Mouse (Mus musculus): Measurements from ENCODE around the gene Polk. TPM values are rescaled to one million over a fixed set of nuclear protein-coding genes. Genes with fewer than 3 reads are reported as not detected.
A peak's percentile ranks its signal among the peaks of the same experiment; 100 is the strongest.

The Polk gene
- total RNA-seq, 1 experiment from 2014 or later, result 12.3 TPM

- ATAC-seq (ENCODE audit: extremely low read depth, insufficient number of reproducible peaks, low FRiP score, poor library complexity, severe bottlenecking), result no peak
These were observed 8.6 kb downstream of the Polk start for GRCm38 (mm10) chr13:96533742-96534141.

GRCm38 (mm10) chr13:96532176-96532575 lies 10.2 kb downstream of the Polk start:
- no peak for ATAC-seq (ENCODE audit: extremely low read depth, insufficient number of reproducible peaks, low FRiP score, poor library complexity, severe bottlenecking)

- ATAC-seq (ENCODE audit: extremely low read depth, insufficient number of reproducible peaks, low FRiP score, poor library complexity, severe bottlenecking), result no peak
These were observed 12.3 kb downstream of the Polk start for GRCm38 (mm10) chr13:96530064-96530463.

GRCm38 (mm10) chr13:96529542-96529941 lies 12.8 kb downstream of the Polk start:
- ATAC-seq (ENCODE audit: extremely low read depth, insufficient number of reproducible peaks, low FRiP score, poor library complexity, severe bottlenecking), result no peak

GRCm38 (mm10) chr13:96528776-96529175 lies 13.6 kb downstream of the Polk start:
- no peak for ATAC-seq (ENCODE audit: extremely low read depth, insufficient number of reproducible peaks, low FRiP score, poor library complexity, severe bottlenecking)

GRCm38 (mm10) chr13:96527856-96528255 lies 14.5 kb downstream of the Polk start:
- no peak for ATAC-seq (ENCODE audit: extremely low read depth, insufficient number of reproducible peaks, low FRiP score, poor library complexity, severe bottlenecking)

- ATAC-seq (ENCODE audit: extremely low read depth, insufficient number of reproducible peaks, low FRiP score, poor library complexity, severe bottlenecking), result no peak
These were observed 15.4 kb downstream of the Polk start for GRCm38 (mm10) chr13:96527022-96527421.

- ATAC-seq (ENCODE audit: extremely low read depth, insufficient number of reproducible peaks, low FRiP score, poor library complexity, severe bottlenecking), result no peak
These were observed 21.1 kb downstream of the Polk start for GRCm38 (mm10) chr13:96521294-96521693.

- ATAC-seq (ENCODE audit: extremely low read depth, insufficient number of reproducible peaks, low FRiP score, poor library complexity, severe bottlenecking), result no peak
These were observed 25.0 kb downstream of the Polk start for GRCm38 (mm10) chr13:96517335-96517734.

GRCm38 (mm10) chr13:96516249-96516648 lies 26.1 kb downstream of the Polk start:
- peak; percentile 48; the same call in 1 of the 2 replicates for ATAC-seq (ENCODE audit: extremely low read depth, insufficient number of reproducible peaks, low FRiP score, poor library complexity, severe bottlenecking)

- ATAC-seq (ENCODE audit: extremely low read depth, insufficient number of reproducible peaks, low FRiP score, poor library complexity, severe bottlenecking), result no peak
These were observed 28.0 kb downstream of the Polk start for GRCm38 (mm10) chr13:96514154-96514942.

GRCm38 (mm10) chr13:96511893-96512292 lies 30.5 kb downstream of the Polk start:
- ATAC-seq (ENCODE audit: extremely low read depth, insufficient number of reproducible peaks, low FRiP score, poor library complexity, severe bottlenecking), result no peak

- ATAC-seq (ENCODE audit: extremely low read depth, insufficient number of reproducible peaks, low FRiP score, poor library complexity, severe bottlenecking), result no peak
These were observed 31.1 kb downstream of the Polk start for GRCm38 (mm10) chr13:96511262-96511661.

GRCm38 (mm10) chr13:96510635-96511034 lies 31.7 kb downstream of the Polk start:
- peak; percentile 61; the same call in 1 of the 2 replicates for ATAC-seq (ENCODE audit: extremely low read depth, insufficient number of reproducible peaks, low FRiP score, poor library complexity, severe bottlenecking)

- no peak for ATAC-seq (ENCODE audit: extremely low read depth, insufficient number of reproducible peaks, low FRiP score, poor library complexity, severe bottlenecking)
These were observed 34.8 kb downstream of the Polk start for GRCm38 (mm10) chr13:96507541-96507940.

GRCm38 (mm10) chr13:96506313-96506712 lies 36.1 kb downstream of the Polk start:
- ATAC-seq (ENCODE audit: extremely low read depth, insufficient number of reproducible peaks, low FRiP score, poor library complexity, severe bottlenecking), result no peak

GRCm38 (mm10) chr13:96505661-96506060 lies 36.7 kb downstream of the Polk start:
- ATAC-seq (ENCODE audit: extremely low read depth, insufficient number of reproducible peaks, low FRiP score, poor library complexity, severe bottlenecking), result no peak

GRCm38 (mm10) chr13:96499891-96500290 lies 42.5 kb downstream of the Polk start:
- no peak for ATAC-seq (ENCODE audit: extremely low read depth, insufficient number of reproducible peaks, low FRiP score, poor library complexity, severe bottlenecking)

GRCm38 (mm10) chr13:96496630-96497029 lies 45.7 kb downstream of the Polk start:
- no peak for ATAC-seq (ENCODE audit: extremely low read depth, insufficient number of reproducible peaks, low FRiP score, poor library complexity, severe bottlenecking)

- no peak for ATAC-seq (ENCODE audit: extremely low read depth, insufficient number of reproducible peaks, low FRiP score, poor library complexity, severe bottlenecking)
These were observed 51.9 kb downstream of the Polk start, which contains the start of gene Gm17622 for GRCm38 (mm10) chr13:96490433-96490832. Gm17622 (plus strand) TSS chr13:96490733.

GRCm38 (mm10) chr13:96487968-96488367 lies 54.4 kb downstream of the Polk start:
- no peak for ATAC-seq (ENCODE audit: extremely low read depth, insufficient number of reproducible peaks, low FRiP score, poor library complexity, severe bottlenecking)
